ENCODE assay signal across 23 mouse cellular contexts in the genomic region with DNA sequence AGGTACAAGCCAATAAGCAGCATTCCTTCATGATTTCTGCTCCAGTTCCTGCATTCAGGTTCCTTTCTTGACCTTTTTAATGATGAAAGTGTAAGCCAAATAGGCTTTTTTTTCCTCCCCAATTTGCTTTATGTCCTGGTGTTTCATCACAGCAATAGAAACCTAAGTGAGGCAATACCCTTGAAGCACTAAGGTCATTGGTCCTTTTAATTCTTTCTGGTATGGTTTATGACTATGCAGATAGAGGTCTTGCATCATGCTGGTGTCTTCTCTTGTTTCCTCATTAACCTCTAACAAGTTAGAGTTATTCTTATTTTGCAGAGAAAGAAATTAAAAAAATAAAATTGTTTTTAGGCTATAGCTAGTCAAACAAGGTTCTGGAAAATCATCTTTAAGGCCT.
"Had no signal": no experiment of that assay in that cellular context is flagged by ENCODE, and none has a peak within 500 bp of the region (broad histone marks: within the 10 kb centered on the region; RNA-seq: fewer than 3 reads in every experiment).

No protein-coding gene starts in this region.

- H3K4me3 ChIP-seq: gastrocnemius, adult 2 months; heart, adult 2 months; hindbrain, embryonic 13.5 days; hindbrain, embryonic 15.5 days; kidney, embryonic 15.5 days; limb, embryonic 13.5 days; limb, embryonic 15.5 days; liver, embryonic 12.5 days had no signal

- H3K9me3 ChIP-seq: hindbrain, embryonic 13.5 days; hindbrain, embryonic 15.5 days; kidney, embryonic 15.5 days; limb, embryonic 13.5 days; limb, embryonic 15.5 days; liver, embryonic 12.5 days had no signal

- H3K9ac ChIP-seq: hindbrain, embryonic 13.5 days; hindbrain, embryonic 15.5 days; kidney, embryonic 15.5 days; limb, embryonic 13.5 days; limb, embryonic 15.5 days; liver, embryonic 12.5 days; liver, embryonic 14.5 days had no signal

- H3K27me3 ChIP-seq: hindbrain, embryonic 13.5 days; hindbrain, embryonic 15.5 days; kidney, embryonic 15.5 days; limb, embryonic 13.5 days; limb, embryonic 15.5 days; liver, embryonic 12.5 days had no signal

- DNase-seq: gastrocnemius, adult 2 months; gastrocnemius, postnatal 10 days; gastrocnemius, postnatal 25 days; kidney, adult 11 months; kidney, adult 2 months; kidney, adult 9 months; kidney, postnatal 14 days; kidney, postnatal 36 days; layer of hippocampus, adult 9-11 months; layer of hippocampus, postnatal 36 days; left cerebral cortex, postnatal 4 days had no signal

- H3K4me1 ChIP-seq: hindbrain, embryonic 13.5 days; hindbrain, embryonic 15.5 days; kidney, embryonic 15.5 days; limb, embryonic 13.5 days; limb, embryonic 15.5 days; liver, embryonic 12.5 days had no signal

- ATAC-seq: hindbrain, postnatal 0 days; intestine, embryonic 16.5 days; liver, embryonic 12.5 days had no signal

- H3K4me2 ChIP-seq: heart, embryonic 11.5 days; hindbrain, embryonic 13.5 days; hindbrain, embryonic 15.5 days; kidney, embryonic 15.5 days; limb, embryonic 13.5 days; limb, embryonic 15.5 days; liver, embryonic 12.5 days had no signal

- H3K36me3 ChIP-seq: hindbrain, embryonic 13.5 days; hindbrain, embryonic 15.5 days; kidney, embryonic 15.5 days; limb, embryonic 13.5 days; limb, embryonic 15.5 days; liver, embryonic 12.5 days had no signal

- H3K27ac ChIP-seq: gastrocnemius, adult 2 months; heart, adult 2 months; hindbrain, embryonic 13.5 days; hindbrain, embryonic 15.5 days; hindbrain, postnatal 0 days; kidney, embryonic 15.5 days; kidney, postnatal 0 days; limb, embryonic 13.5 days; limb, embryonic 15.5 days; liver, embryonic 12.5 days; liver, embryonic 14.5 days had no signal
